Comparison of ENCODE assay signal across 8 mouse cellular contexts in the genomic region with DNA sequence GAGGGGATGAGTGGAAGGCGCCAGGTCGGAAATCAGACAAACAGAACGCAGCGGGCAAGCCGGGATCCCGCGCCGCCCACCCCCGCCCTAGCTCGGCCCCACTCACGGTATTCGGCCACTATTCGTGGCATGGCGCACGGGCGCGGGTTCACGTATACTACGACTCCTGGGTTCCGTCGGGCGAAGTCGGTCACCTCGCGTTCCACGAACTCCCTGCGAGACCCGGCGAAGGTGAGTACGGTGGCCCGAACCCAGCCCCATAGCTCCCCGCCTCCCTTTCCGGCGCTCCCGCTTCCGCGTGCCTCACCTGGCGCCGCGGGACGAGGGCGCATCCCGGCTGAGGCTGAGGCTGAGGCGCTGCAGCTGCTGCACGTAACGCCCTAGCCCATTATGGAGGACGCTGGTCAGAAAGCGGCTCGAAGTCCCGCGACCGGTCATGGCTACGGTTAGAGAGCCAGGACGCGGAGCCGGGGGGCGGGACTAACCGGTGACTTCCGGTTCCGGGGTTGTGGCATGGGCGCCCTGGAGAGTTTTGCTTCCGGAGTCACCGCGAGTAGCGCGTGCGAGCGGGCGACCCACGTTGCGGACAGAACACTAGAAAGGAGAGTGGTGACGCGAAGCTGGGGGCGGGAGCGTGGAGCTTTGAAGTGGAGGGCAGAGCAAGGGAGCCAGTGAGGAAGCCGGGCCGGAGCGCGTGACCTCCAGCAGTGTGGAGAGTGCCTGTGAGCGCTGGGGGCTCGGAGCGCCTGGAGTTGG. TPM values are rescaled to one million over a fixed set of nuclear protein-coding genes. Genes with fewer than 3 reads are reported as not detected.
A peak's percentile ranks its signal among the peaks of the same experiment; 100 is the strongest.
DNase-seq lines count a peak whose midpoint lies in the region; ATAC-seq lines count a peak whose summit lies in the region.

Gene Mrpl43 (minus strand): TSS at position 486 of the 756 bp plus-strand sequence.

- peak within 1 kb of the TSS; percentile 94 for H3K4me2 ChIP-seq in intestine, embryonic 14.5 days (ENCODE audit: low read length)

- under 1% methylated on average over 75 of the region's 82 CpGs for WGBS in intestine, embryonic 14.5 days

- H3K4me1 ChIP-seq in intestine, embryonic 14.5 days (replicated peaks; ENCODE audit: control insufficient read depth, insufficient read depth, low read length): peaks cover 18% of the 10 kb centered on the region

- DNase-seq in adipocyte (ENCODE audit: low spot score): peak; percentile 94
- peak; percentile 93 for DNase-seq in embryo, embryonic 10 days (ENCODE audit: low spot score)
- DNase-seq in gastrocnemius, postnatal 14 days: peak; percentile 96
- DNase-seq in intestine, embryonic 14.5 days (ENCODE audit: low spot score): peak; percentile 99
- DNase-seq in left cerebral cortex, postnatal 14 days (ENCODE audit: low spot score in 2 of 2): peak; percentile 97
- peak; percentile 92 for DNase-seq in mesoderm, embryonic 11.5 days (ENCODE audit: low read depth, low spot score)
- peak; percentile 94 to 96 for DNase-seq in right cerebral cortex, postnatal 36 days (ENCODE audit: low spot score in 2 of 2)
- DNase-seq in yolk sac, embryonic 10.5 days (ENCODE audit: low spot score): peak; percentile 92

- peaks cover 46% of the 10 kb centered on the region for H3K36me3 ChIP-seq in intestine, embryonic 14.5 days (ENCODE audit: control insufficient read depth, insufficient read depth, low read length)

- peak within 1 kb of the TSS; percentile 99 for H3K4me3 ChIP-seq in intestine, embryonic 14.5 days (ENCODE audit: low read depth, low read length)

- H3K9me3 ChIP-seq in intestine, embryonic 14.5 days (ENCODE audit: control insufficient read depth, low read length): no peaks in the 10 kb centered on the region

- ATAC-seq in intestine, embryonic 14.5 days (replicated peaks; ENCODE audit: low FRiP score, low TSS enrichment, low read depth): peak; percentile 93

- H3K27me3 ChIP-seq in intestine, embryonic 14.5 days (replicated peaks; ENCODE audit: control insufficient read depth, insufficient read depth, low read length): no peaks in the 10 kb centered on the region

- intact Hi-C loops in gastrocnemius, postnatal 14 days (cut with DNase I; ENCODE audit: low total_unique reads): no loop called here
- intact Hi-C loops in left cerebral cortex, postnatal 14 days (cut with DNase I): no loop called here

- H3K9ac ChIP-seq in intestine, embryonic 14.5 days (ENCODE audit: low read length): peak within 1 kb of the TSS; percentile 73

- peak within 1 kb of the TSS; percentile 81 for H3K27ac ChIP-seq in intestine, embryonic 14.5 days (ENCODE audit: low read depth)

RNA-seq across cellular contexts. Expression of gene Mrpl43, which starts in this region (rescaled TPM):
- 10 to 100 TPM; 32.9 to 35.4 TPM for total RNA-seq in gastrocnemius, postnatal 14 days (2021)
- polyA plus RNA-seq in intestine, embryonic 14.5 days (2014; fragmentation: Nextera tagmentation; extraction: Ambion mirVana): 65.4 and 70.3 TPM in 2 replicates
- 10 to 100 TPM; 41.2 to 44.6 TPM for total RNA-seq in left cerebral cortex, postnatal 14 days (2021)

Comparison
In these comparisons a context has a peak if more than half of its experiments do, and no peak if none do; other contexts are left out.
1. Peak in every context shown above with its lines: DNase-seq, ATAC-seq, H3K4me3 ChIP-seq and H3K27ac ChIP-seq.